Mouse (Mus musculus): ENCODE results near the gene Rdh19. TPM values are rescaled to one million over a fixed set of nuclear protein-coding genes. Genes with fewer than 3 reads are reported as not detected.
"Not testable (repeated sequence)": the region's sequence is repeated elsewhere in the genome, so short reads cannot be mapped to it uniquely, and the experiment has no call there.

Rdh19 gene
- polyA plus RNA-seq, 1 experiment from 2014 or later, result not detected

DNA sequence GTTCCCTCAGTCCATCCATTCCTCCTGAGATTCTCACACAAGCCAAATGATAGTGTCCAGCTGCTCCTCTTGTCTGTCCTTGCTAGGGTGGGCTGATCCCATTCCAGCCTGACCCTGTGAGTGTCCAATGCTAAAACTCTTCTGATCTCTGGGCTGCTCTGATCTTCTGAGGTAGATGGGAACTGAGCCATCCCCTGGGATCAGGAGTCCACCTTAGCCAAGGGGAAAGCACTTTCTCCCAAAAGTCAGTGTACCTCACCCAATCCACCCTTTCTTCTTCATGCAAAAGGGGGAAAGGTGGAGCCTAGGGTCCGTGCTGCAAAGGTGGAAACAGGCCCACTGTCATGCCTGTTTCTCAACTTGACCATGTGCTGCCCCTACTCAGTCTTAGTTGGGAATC is 41.8 kb downstream of the Rdh19 start:
- no peak for ATAC-seq (ENCODE audit: low FRiP score)
- no peaks in the 10 kb centered on the region for H3K4me1 ChIP-seq (ENCODE audit: control insufficient read depth, insufficient read depth, low read length)
- no peak for DNase-seq (ENCODE audit: low spot score, missing footprints)
- H3K9ac ChIP-seq (ENCODE audit: low read length), result no peak overlapping the region
- no peak overlapping the region for H3K4me2 ChIP-seq
- no peaks in the 10 kb centered on the region for H3K9me3 ChIP-seq (ENCODE audit: control insufficient read depth, low read length)
- H3K27ac ChIP-seq (ENCODE audit: low read depth, low read length), result no peak overlapping the region
- H3K27me3 ChIP-seq (ENCODE audit: control insufficient read depth, insufficient read depth, low read length), result no peaks in the 10 kb centered on the region
- H3K36me3 ChIP-seq (ENCODE audit: control insufficient read depth, insufficient read depth, low read length), result no peaks in the 10 kb centered on the region
- 70% methylated on average over 1 of the region's 1 CpGs for WGBS
- no peak overlapping the region for H3K4me3 ChIP-seq (ENCODE audit: low read depth, low read length)

DNA sequence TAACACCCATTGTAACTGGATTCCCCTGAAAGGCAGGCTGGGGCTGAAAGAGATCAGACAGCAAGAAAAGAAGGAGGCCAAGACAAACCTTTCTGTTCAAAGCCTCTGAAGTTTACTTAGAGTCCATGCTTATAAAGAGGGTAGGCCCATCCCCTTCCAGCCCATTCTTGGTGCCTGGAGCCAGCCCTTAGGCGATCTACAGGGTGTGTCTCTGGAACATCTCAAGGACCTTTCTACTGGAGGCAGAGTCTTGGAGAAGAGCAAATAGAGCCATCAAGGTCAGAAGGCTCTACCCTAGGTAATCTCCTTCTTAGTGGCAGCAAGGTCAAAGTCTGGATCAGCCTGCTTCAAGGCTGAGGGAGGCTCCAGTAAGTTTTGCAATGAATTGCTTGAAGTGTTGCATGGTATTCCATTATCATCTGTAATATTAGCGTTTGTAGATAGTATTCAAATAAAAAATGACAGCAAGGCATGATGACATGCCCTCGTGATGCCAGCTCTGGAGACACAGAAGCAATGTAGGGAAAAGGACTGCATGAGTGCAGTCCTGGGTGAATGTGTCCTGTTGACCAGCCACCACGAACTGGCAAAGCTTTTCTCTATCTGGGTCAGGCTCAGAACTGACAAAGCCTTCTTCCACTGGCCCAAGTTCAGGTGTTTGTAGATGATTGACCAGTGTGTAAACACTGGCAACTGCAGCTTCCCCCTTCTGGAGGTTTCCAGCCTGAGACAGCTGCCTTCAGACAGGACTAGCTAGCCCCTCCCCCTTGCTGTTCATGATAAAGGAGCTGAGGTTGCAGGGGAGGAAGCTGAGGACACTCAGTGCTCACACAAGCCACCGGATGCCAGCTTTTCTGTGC is 43.7 kb downstream of the Rdh19 start:
- WGBS, result 67% methylated on average over 5 of the region's 5 CpGs
- H3K4me1 ChIP-seq (ENCODE audit: control insufficient read depth, insufficient read depth, low read length); H3K4me2 ChIP-seq; DNase-seq (ENCODE audit: low spot score, missing footprints); H3K27ac ChIP-seq (ENCODE audit: low read depth, low read length); ATAC-seq (ENCODE audit: low FRiP score); H3K9me3 ChIP-seq (ENCODE audit: control insufficient read depth, low read length); H3K4me3 ChIP-seq (ENCODE audit: low read depth, low read length); H3K27me3 ChIP-seq (ENCODE audit: control insufficient read depth, insufficient read depth, low read length); H3K9ac ChIP-seq (ENCODE audit: low read length); H3K36me3 ChIP-seq (ENCODE audit: control insufficient read depth, insufficient read depth, low read length): not testable (repeated sequence)

- Histone ChIP-seq H3K9ac (ENCODE audit: low read length) (no peak overlapping the region), H3K9me3 (ENCODE audit: control insufficient read depth, low read length) (no peaks in the 10 kb centered on the region), H3K4me3 (ENCODE audit: low read depth, low read length) (no peak overlapping the region), H3K27me3 (ENCODE audit: control insufficient read depth, insufficient read depth, low read length) (no peaks in the 10 kb centered on the region), H3K4me1 (ENCODE audit: control insufficient read depth, insufficient read depth, low read length) (no peaks in the 10 kb centered on the region), H3K36me3 (ENCODE audit: control insufficient read depth, insufficient read depth, low read length) (no peaks in the 10 kb centered on the region), H3K4me2 (no peak overlapping the region), H3K27ac (ENCODE audit: low read depth, low read length) (no peak overlapping the region)
- DNase-seq (ENCODE audit: low spot score, missing footprints), result no peak
- ATAC-seq (ENCODE audit: low FRiP score), result no peak
- WGBS, result 70% methylated on average over 5 of the region's 5 CpGs
Observed at GRCm38 (mm10) chr10:127896705-127897104, 47.0 kb downstream of the Rdh19 start.

- 91% methylated on average over 3 of the region's 3 CpGs for WGBS
- no peak overlapping the region for H3K9ac ChIP-seq (ENCODE audit: low read length)
- no peaks in the 10 kb centered on the region for H3K9me3 ChIP-seq (ENCODE audit: control insufficient read depth, low read length)
- no peak overlapping the region for H3K4me3 ChIP-seq (ENCODE audit: low read depth, low read length)
- no peaks in the 10 kb centered on the region for H3K4me1 ChIP-seq (ENCODE audit: control insufficient read depth, insufficient read depth, low read length)
- H3K27ac ChIP-seq (ENCODE audit: low read depth, low read length), result no peak overlapping the region
- no peak overlapping the region for H3K4me2 ChIP-seq
- no peaks in the 10 kb centered on the region for H3K27me3 ChIP-seq (ENCODE audit: control insufficient read depth, insufficient read depth, low read length)
- H3K36me3 ChIP-seq (ENCODE audit: control insufficient read depth, insufficient read depth, low read length), result no peaks in the 10 kb centered on the region
- no peak for ATAC-seq (ENCODE audit: low FRiP score)
- no peak for DNase-seq (ENCODE audit: low spot score, missing footprints)
Observed at GRCm38 (mm10) chr10:127897506-127897905, 47.8 kb downstream of the Rdh19 start.

DNA sequence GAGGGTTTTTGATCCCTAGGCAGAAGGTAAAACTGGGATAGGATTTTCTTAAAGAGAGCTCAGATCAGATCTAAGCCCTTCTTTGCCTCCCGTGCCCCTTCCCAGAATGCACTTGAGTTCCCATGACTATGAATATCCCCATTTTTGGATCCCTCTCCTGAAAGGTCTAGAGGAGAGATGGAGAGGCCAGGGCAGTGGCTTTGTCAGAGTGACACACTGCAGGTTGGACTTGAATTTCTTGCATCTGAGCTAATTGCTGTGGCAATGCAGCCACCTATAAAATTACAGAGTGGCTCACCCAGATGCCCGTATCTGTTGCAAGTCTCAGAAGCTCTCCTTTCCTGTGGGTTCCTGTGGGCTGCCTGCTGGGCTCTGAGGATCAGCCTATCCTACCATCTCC is 48.5 kb downstream of the Rdh19 start, which contains the start of gene Sdr9c7:
Gene Sdr9c7 (plus strand): TSS at position 301 of the 400 bp plus-strand sequence.
- no peaks in the 10 kb centered on the region for H3K36me3 ChIP-seq (ENCODE audit: control insufficient read depth, insufficient read depth, low read length)
- no peaks in the 10 kb centered on the region for H3K4me1 ChIP-seq (ENCODE audit: control insufficient read depth, insufficient read depth, low read length)
- H3K4me2 ChIP-seq, result no peak within 1 kb of the TSS
- no peak within 1 kb of the TSS for H3K27ac ChIP-seq (ENCODE audit: low read depth, low read length)
- ATAC-seq (ENCODE audit: low FRiP score), result no peak
- DNase-seq (ENCODE audit: low spot score, missing footprints), result no peak
- no peak within 1 kb of the TSS for H3K9ac ChIP-seq (ENCODE audit: low read length)
- no peak within 1 kb of the TSS for H3K4me3 ChIP-seq (ENCODE audit: low read depth, low read length)
- H3K27me3 ChIP-seq (ENCODE audit: control insufficient read depth, insufficient read depth, low read length), result no peaks in the 10 kb centered on the region
- 86% methylated on average over 2 of the region's 2 CpGs for WGBS
- no peaks in the 10 kb centered on the region for H3K9me3 ChIP-seq (ENCODE audit: control insufficient read depth, low read length)

GRCm38 (mm10) chr10:127899783-127900182 is 50.1 kb downstream of the Rdh19 start:
- H3K27ac ChIP-seq (ENCODE audit: low read depth, low read length), result no peak overlapping the region
- no peak overlapping the region for H3K9ac ChIP-seq (ENCODE audit: low read length)
- ATAC-seq (ENCODE audit: low FRiP score), result no peak
- H3K4me3 ChIP-seq (ENCODE audit: low read depth, low read length), result no peak overlapping the region
- no peaks in the 10 kb centered on the region for H3K4me1 ChIP-seq (ENCODE audit: control insufficient read depth, insufficient read depth, low read length)
- no peaks in the 10 kb centered on the region for H3K9me3 ChIP-seq (ENCODE audit: control insufficient read depth, low read length)
- 77% methylated on average over 5 of the region's 5 CpGs for WGBS
- DNase-seq (ENCODE audit: low spot score, missing footprints), result no peak
- no peaks in the 10 kb centered on the region for H3K27me3 ChIP-seq (ENCODE audit: control insufficient read depth, insufficient read depth, low read length)
- H3K4me2 ChIP-seq, result no peak overlapping the region
- no peaks in the 10 kb centered on the region for H3K36me3 ChIP-seq (ENCODE audit: control insufficient read depth, insufficient read depth, low read length)

- WGBS, result 80% methylated on average over 4 of the region's 4 CpGs
- Histone ChIP-seq H3K4me3 (ENCODE audit: low read depth, low read length) (no peak overlapping the region), H3K27me3 (ENCODE audit: control insufficient read depth, insufficient read depth, low read length) (no peaks in the 10 kb centered on the region), H3K9ac (ENCODE audit: low read length) (no peak overlapping the region), H3K9me3 (ENCODE audit: control insufficient read depth, low read length) (no peaks in the 10 kb centered on the region), H3K27ac (ENCODE audit: low read depth, low read length) (no peak overlapping the region), H3K4me1 (ENCODE audit: control insufficient read depth, insufficient read depth, low read length) (no peaks in the 10 kb centered on the region), H3K4me2 (no peak overlapping the region), H3K36me3 (ENCODE audit: control insufficient read depth, insufficient read depth, low read length) (no peaks in the 10 kb centered on the region)
- DNase-seq (ENCODE audit: low spot score, missing footprints) (no peak), ATAC-seq (ENCODE audit: low FRiP score) (no peak)
Observed at GRCm38 (mm10) chr10:127901751-127902150, 52.0 kb downstream of the Rdh19 start.

DNA sequence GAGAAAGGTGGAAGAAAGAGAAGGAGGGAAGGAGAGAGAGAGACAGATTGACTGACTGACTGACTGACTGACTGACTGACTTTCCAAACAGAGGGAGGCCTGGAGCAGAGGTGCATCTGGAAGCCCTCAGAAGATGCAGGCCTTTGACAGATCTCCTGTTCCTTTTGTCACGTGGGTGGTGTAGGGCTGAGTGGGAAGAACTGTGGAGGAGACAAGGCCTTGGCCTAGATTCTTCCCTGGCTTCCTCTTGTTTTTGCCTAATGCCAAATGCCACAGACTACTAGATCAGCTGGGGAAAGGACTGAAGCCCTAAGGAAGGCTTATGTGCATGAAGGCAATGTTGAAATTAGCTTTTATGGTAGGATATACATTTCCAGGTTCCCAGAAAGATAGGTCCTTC is 53.4 kb downstream of the Rdh19 start:
- no peaks in the 10 kb centered on the region for H3K4me1 ChIP-seq (ENCODE audit: control insufficient read depth, insufficient read depth, low read length)
- ATAC-seq (ENCODE audit: low FRiP score), result no peak
- H3K9ac ChIP-seq (ENCODE audit: low read length), result no peak overlapping the region
- no peaks in the 10 kb centered on the region for H3K36me3 ChIP-seq (ENCODE audit: control insufficient read depth, insufficient read depth, low read length)
- no peak for DNase-seq (ENCODE audit: low spot score, missing footprints)
- 85% methylated on average over 1 of the region's 1 CpGs for WGBS
- H3K9me3 ChIP-seq (ENCODE audit: control insufficient read depth, low read length), result no peaks in the 10 kb centered on the region
- no peak overlapping the region for H3K4me2 ChIP-seq
- no peaks in the 10 kb centered on the region for H3K27me3 ChIP-seq (ENCODE audit: control insufficient read depth, insufficient read depth, low read length)
- no peak overlapping the region for H3K4me3 ChIP-seq (ENCODE audit: low read depth, low read length)
- no peak overlapping the region for H3K27ac ChIP-seq (ENCODE audit: low read depth, low read length)

DNA sequence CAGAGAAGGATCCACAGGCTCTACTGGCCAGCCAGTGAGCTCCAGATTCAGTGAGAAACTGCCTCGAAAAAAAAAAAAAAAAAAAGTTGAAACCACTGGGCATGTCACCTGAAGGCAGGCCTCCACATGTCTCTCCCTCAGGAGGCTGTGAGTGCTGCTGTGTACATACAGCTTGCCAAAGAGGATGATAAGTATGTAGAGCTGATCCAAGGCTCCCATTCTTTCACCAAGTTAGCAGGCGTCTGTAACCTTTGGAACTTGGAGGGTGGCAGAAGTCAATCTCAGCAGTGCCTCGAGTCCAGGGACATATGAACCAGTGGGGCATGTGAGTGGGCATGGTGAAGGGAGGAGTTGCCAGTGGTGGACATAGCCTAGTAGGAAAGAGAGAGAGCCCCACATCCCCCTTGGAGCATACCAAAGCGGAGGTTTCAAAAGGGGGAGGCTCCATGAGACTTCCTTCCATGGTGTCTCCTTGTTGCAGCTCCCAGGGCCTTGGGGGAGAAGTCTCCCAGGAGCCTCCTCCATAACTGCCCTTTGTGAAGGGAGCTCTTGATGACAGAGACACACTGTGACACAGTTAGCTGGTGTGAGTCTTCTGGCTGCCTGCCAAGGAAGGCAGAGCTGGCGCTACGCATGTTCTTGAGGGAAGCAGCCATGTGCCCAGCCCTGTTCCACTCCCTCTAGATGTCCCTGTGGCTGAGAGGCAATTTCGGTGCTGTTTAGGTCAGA is 55.2 kb downstream of the Rdh19 start:
- Histone ChIP-seq H3K4me3 (ENCODE audit: low read depth, low read length) (no peak overlapping the region), H3K9me3 (ENCODE audit: control insufficient read depth, low read length) (no peaks in the 10 kb centered on the region), H3K27me3 (ENCODE audit: control insufficient read depth, insufficient read depth, low read length) (no peaks in the 10 kb centered on the region), H3K4me1 (ENCODE audit: control insufficient read depth, insufficient read depth, low read length) (no peaks in the 10 kb centered on the region), H3K9ac (ENCODE audit: low read length) (no peak overlapping the region), H3K36me3 (ENCODE audit: control insufficient read depth, insufficient read depth, low read length) (no peaks in the 10 kb centered on the region), H3K27ac (ENCODE audit: low read depth, low read length) (no peak overlapping the region), H3K4me2 (no peak overlapping the region)
- DNase-seq (ENCODE audit: low spot score, missing footprints) (no peak), ATAC-seq (ENCODE audit: low FRiP score) (no peak)
- WGBS, result 84% methylated on average over 7 of the region's 7 CpGs

Data from midbrain, embryonic 11.5 days (tissue).